In genomic region chr10:61211743-61212142, GRCm38 (mm10) we compare ENCODE assay signal across 8 mouse cellular contexts. TPM values are rescaled to one million over a fixed set of nuclear protein-coding genes. Genes with fewer than 3 reads are reported as not detected.
DNase-seq lines count a peak whose midpoint lies in the region; ATAC-seq lines count a peak whose summit lies in the region.

No protein-coding gene starts in this region.

- ATAC-seq in activated CD4-positive, CD25-positive, alpha-beta regulatory T cell, adult 4 months = peak; percentile 36

- peak; percentile 55 for DNase-seq in ovary, postnatal 14 days (ENCODE audit: low spot score)
- no peak for DNase-seq in ovary, adult 18-20 months (ENCODE audit: low spot score)
- DNase-seq in cerebellum, postnatal 4 days (ENCODE audit: low spot score in 2 of 2) = peak; percentile 63 to 72
- peak; percentile 65 to 80 for DNase-seq in heart, postnatal 10 days
- DNase-seq in left cerebral cortex, postnatal 14 days (ENCODE audit: low spot score in 2 of 2) = peak; percentile 64 to 75
- DNase-seq in retina, postnatal 1 day = peak; percentile 83
- no peak for DNase-seq in yolk sac, embryonic 10.5 days (ENCODE audit: low spot score)

- intact Hi-C loops in heart, postnatal 10 days (cut with DNase I) = loop anchor here (5.0 kb wide), 2 partner anchors 61 to 196 kb away; partner anchors contain the start of gene Adamts14
- intact Hi-C loops in left cerebral cortex, postnatal 14 days (cut with DNase I) = no loop called here

RNA-seq across cellular contexts. Expression of gene Tbata, which starts 40.0 kb away (rescaled TPM):
- polyA plus RNA-seq in activated CD4-positive, CD25-positive, alpha-beta regulatory T cell, adult 4 months (2017; shearing (Covaris generic)) = not detected
- not detected for total RNA-seq in heart, postnatal 10 days (2021)
- 1 to 10 TPM; 1.3 to 2.1 TPM for total RNA-seq in left cerebral cortex, postnatal 14 days (2021)

Comparison
In these comparisons a context has a peak if more than half of its experiments do, and no peak if none do; other contexts are left out.
1. DNase-seq: peak in ovary, postnatal 14 days (single experiment), cerebellum, postnatal 4 days (2 of 2), heart, postnatal 10 days (2 of 2), left cerebral cortex, postnatal 14 days (2 of 2) and retina, postnatal 1 day (single experiment); none in ovary, adult 18-20 months (single experiment) and yolk sac, embryonic 10.5 days (single experiment).